Mouse (Mus musculus) embryonic facial prominence, embryonic 12.5 days (tissue): Measurements from ENCODE around the gene Rbm44. TPM values are rescaled to one million over a fixed set of nuclear protein-coding genes. Genes with fewer than 3 reads are reported as not detected.

Experiments
- ATAC-seq: fragments of 200-750 bp; cut with Nextera tagmentation; 2 replicates; pipeline ENCODE4 v1.8.0; 2017; ENCODE audit not compliant: insufficient number of reproducible peaks, insufficient read depth, low FRiP score, low TSS enrichment
- H3K27ac ChIP-seq: fragments of 300-500 bp; sonication (generic); 2 replicates; pipeline ENCODE4 v1.5.1; 2016; ENCODE audit warnings: mild to moderate bottlenecking
- H3K27me3 ChIP-seq: fragments of 300-500 bp; sonication (generic); 2 replicates; pipeline ENCODE4 v1.6.1; 2016; ENCODE audit warnings: mild to moderate bottlenecking, moderate library complexity
- H3K36me3 ChIP-seq: fragments of 300-500 bp; sonication (generic); 2 replicates; pipeline ENCODE4 v1.6.1; 2016; ENCODE audit warnings: mild to moderate bottlenecking
- H3K4me1 ChIP-seq: fragments of 300-500 bp; sonication (generic); 2 replicates; pipeline ENCODE4 v1.6.1; 2016
- H3K4me2 ChIP-seq: fragments of 300-500 bp; sonication (generic); replicated peaks from 2 replicates; pipeline ENCODE4 v1.6.1; 2016; ENCODE audit warnings: mild to moderate bottlenecking, moderate library complexity
- H3K4me3 ChIP-seq: fragments of 300-500 bp; sonication (generic); 2 replicates; pipeline ENCODE4 v1.5.1; 2016; ENCODE audit warnings: mild to moderate bottlenecking
- H3K9ac ChIP-seq: fragments of 300-500 bp; sonication (generic); 2 replicates; pipeline ENCODE4 v1.6.1; 2016; ENCODE audit warnings: mild to moderate bottlenecking, moderate library complexity
- H3K9me3 ChIP-seq: fragments of 300-500 bp; sonication (generic); 2 replicates; pipeline ENCODE4 v1.6.1; 2016; ENCODE audit warnings: mild to moderate bottlenecking, moderate library complexity
- WGBS: fragments of 180-500 bp; shearing (Covaris S2); methylation state at CpG from one replicate; pipeline ENCODE4 v1.1.7; 2016; 5-methylcytosine and 5-hydroxymethylcytosine counted together
- polyA plus RNA-seq: library from polyadenylated mRNA; unstranded; fragments of >200 nt; fragmentation: Nextera tagmentation; extraction: Ambion mirVana; gene quantifications from 2 replicates; pipeline ENCODE4 v1.2.1, GENCODE M21; 2016

The Rbm44 gene
- polyA plus RNA-seq, 1 experiment from 2014 or later = 1.4 TPM

DNA sequence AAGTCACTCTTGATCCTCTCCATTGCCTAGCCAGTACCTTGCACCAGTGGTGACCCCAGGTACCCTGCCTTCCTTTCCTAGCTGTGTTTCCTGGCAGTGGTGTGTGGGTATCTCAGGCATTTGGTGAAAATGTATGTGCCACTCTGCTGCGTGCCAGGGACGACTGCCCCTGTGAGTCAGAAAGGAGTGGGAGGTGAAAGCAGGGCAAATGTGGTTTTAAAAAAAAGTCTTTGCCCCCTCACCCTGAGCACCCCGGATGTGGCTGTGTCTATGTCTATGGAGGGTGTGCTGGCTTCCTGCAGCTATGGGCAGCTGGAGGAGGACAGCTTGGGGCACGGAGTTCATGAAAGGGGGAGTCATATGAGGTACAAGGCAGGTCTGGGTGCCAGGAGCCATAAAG is 48.4 kb downstream of the Rbm44 start:
- Histone ChIP-seq H3K4me1 (no peaks in the 10 kb centered on the region), H3K9me3 (no peaks in the 10 kb centered on the region), H3K36me3 (no peaks in the 10 kb centered on the region), H3K4me3 (no peak overlapping the region), H3K9ac (no peak overlapping the region), H3K27me3 (no peaks in the 10 kb centered on the region), H3K4me2 (no peak overlapping the region), H3K27ac (no peak overlapping the region)
- WGBS = 79% methylated on average over 4 of the region's 4 CpGs
- ATAC-seq = no peak

DNA sequence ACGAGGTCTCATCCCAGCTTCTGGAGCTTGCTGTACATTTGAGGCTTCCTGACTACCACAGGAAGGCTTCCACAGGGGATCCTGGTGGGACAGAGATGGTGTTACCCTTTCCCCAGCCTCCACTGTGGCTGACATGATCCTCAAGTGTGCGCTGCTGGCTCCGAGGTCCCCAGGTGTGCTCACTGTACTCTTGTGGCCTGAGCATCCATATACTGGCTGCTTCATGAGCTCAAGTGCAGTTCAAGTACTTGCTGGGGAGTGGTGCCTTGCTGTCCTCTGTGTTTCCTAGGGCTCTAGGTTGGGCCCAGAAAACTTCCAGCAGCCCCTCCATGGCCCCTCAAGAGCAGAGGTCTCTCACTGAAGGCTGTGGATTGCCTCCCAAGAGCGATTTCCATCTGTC is 48.8 kb downstream of the Rbm44 start:
- Histone ChIP-seq H3K4me1 (no peaks in the 10 kb centered on the region), H3K36me3 (no peaks in the 10 kb centered on the region), H3K4me3 (no peak overlapping the region), H3K27me3 (no peaks in the 10 kb centered on the region), H3K9ac (no peak overlapping the region), H3K9me3 (no peaks in the 10 kb centered on the region), H3K4me2 (no peak overlapping the region), H3K27ac (no peak overlapping the region)
- no peak for ATAC-seq
- WGBS = 85% methylated on average over 4 of the region's 4 CpGs

GRCm38 (mm10) chr1:91199793-91200192 is 54.9 kb downstream of the Rbm44 start:
- ATAC-seq = no peak

GRCm38 (mm10) chr1:91201122-91201521 is 56.2 kb downstream of the Rbm44 start:
- Histone ChIP-seq H3K4me3 (no peak overlapping the region), H3K4me2 (no peak overlapping the region), H3K4me1 (0 out of 2 replicates have a peak, but pooled peaks cover 4% of the 10 kb centered on the region), H3K27ac (no peak overlapping the region), H3K36me3 (no peaks in the 10 kb centered on the region), H3K9me3 (no peaks in the 10 kb centered on the region), H3K27me3 (no peaks in the 10 kb centered on the region), H3K9ac (no peak overlapping the region)
- WGBS = 32% methylated on average over 3 of the region's 3 CpGs
- no peak for ATAC-seq

More at GRCm38 (mm10) chr1:91199793-91200192, 54.9 kb downstream of the Rbm44 start:
- Histone ChIP-seq H3K9me3 (no peaks in the 10 kb centered on the region), H3K27ac (no peak overlapping the region), H3K36me3 (no peaks in the 10 kb centered on the region), H3K4me3 (no peak overlapping the region), H3K9ac (no peak overlapping the region), H3K27me3 (no peaks in the 10 kb centered on the region), H3K4me2 (no peak overlapping the region), H3K4me1 (0 out of 2 replicates have a peak, but pooled peaks cover 4% of the 10 kb centered on the region)
- WGBS = 87% methylated on average over 10 of the region's 10 CpGs

GRCm38 (mm10) chr1:91204221-91204765 is 59.4 kb downstream of the Rbm44 start:
- Histone ChIP-seq H3K27me3 (no peaks in the 10 kb centered on the region), H3K36me3 (no peaks in the 10 kb centered on the region), H3K27ac (no peak overlapping the region), H3K9me3 (no peaks in the 10 kb centered on the region), H3K4me1 (0 out of 2 replicates have a peak, but pooled peaks cover 4% of the 10 kb centered on the region), H3K9ac (no peak overlapping the region), H3K4me3 (no peak overlapping the region), H3K4me2 (no peak overlapping the region)
- whole genome bisulfite sequencing = 65% methylated on average over 5 of the region's 5 CpGs
- ATAC-seq = no peak

DNA sequence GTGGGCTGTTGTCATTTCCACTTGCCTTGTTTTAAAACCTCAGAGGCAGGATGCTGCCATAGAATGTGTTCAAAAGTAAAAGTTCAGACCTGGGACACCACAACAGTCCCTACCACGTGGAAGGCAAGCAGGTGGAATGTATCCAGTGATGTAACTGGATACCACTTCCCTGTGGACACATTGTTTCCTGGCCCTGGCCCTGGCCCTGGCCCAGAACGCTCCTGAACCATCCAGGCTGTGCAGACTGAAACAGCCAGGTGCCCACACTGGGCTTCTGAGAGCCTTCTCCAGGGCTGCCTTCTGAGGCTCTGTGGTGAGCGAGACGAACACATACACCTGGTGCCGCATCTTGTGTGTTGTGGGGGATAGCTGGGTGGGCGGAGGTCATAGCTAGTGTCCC is 60.8 kb downstream of the Rbm44 start:
- no peaks in the 10 kb centered on the region for H3K36me3 ChIP-seq
- H3K4me1 ChIP-seq = 0 out of 2 replicates have a peak, but pooled peaks cover 4% of the 10 kb centered on the region
- no peaks in the 10 kb centered on the region for H3K9me3 ChIP-seq
- H3K27me3 ChIP-seq = no peaks in the 10 kb centered on the region
- H3K9ac ChIP-seq = no peak overlapping the region
- H3K4me3 ChIP-seq = no peak overlapping the region
- 70% methylated on average over 6 of the region's 6 CpGs for whole genome bisulfite sequencing
- no peak for ATAC-seq
- H3K27ac ChIP-seq = no peak overlapping the region
- H3K4me2 ChIP-seq = no peak overlapping the region

- no peaks in the 10 kb centered on the region for H3K9me3 ChIP-seq
- H3K4me1 ChIP-seq = no peaks in the 10 kb centered on the region
- ATAC-seq = no peak
- H3K27me3 ChIP-seq = no peaks in the 10 kb centered on the region
- no peaks in the 10 kb centered on the region for H3K36me3 ChIP-seq
- WGBS = 81% methylated on average over 8 of the region's 8 CpGs
- no peak overlapping the region for H3K27ac ChIP-seq
- no peak overlapping the region for H3K4me3 ChIP-seq
- H3K4me2 ChIP-seq = no peak overlapping the region
- no peak overlapping the region for H3K9ac ChIP-seq
These were observed 61.4 kb downstream of the Rbm44 start for GRCm38 (mm10) chr1:91206336-91206735.

GRCm38 (mm10) chr1:91206873-91207272 is 62.0 kb downstream of the Rbm44 start:
- Histone ChIP-seq H3K36me3 (no peaks in the 10 kb centered on the region), H3K4me2 (no peak overlapping the region), H3K27ac (no peak overlapping the region), H3K9me3 (no peaks in the 10 kb centered on the region), H3K4me3 (no peak overlapping the region), H3K27me3 (no peaks in the 10 kb centered on the region), H3K4me1 (no peaks in the 10 kb centered on the region), H3K9ac (no peak overlapping the region)
- ATAC-seq = no peak
- WGBS = 80% methylated on average over 5 of the region's 5 CpGs

GRCm38 (mm10) chr1:91207334-91208074 is 62.6 kb downstream of the Rbm44 start:
- H3K36me3 ChIP-seq = no peaks in the 10 kb centered on the region
- no peak overlapping the region for H3K4me2 ChIP-seq
- H3K27ac ChIP-seq = no peak overlapping the region
- no peaks in the 10 kb centered on the region for H3K4me1 ChIP-seq
- no peaks in the 10 kb centered on the region for H3K27me3 ChIP-seq
- no peak for ATAC-seq
- H3K4me3 ChIP-seq = no peak overlapping the region
- WGBS = 74% methylated on average over 3 of the region's 3 CpGs
- H3K9ac ChIP-seq = no peak overlapping the region
- no peaks in the 10 kb centered on the region for H3K9me3 ChIP-seq

- Histone ChIP-seq H3K27ac (no peak overlapping the region), H3K36me3 (no peaks in the 10 kb centered on the region), H3K9me3 (no peaks in the 10 kb centered on the region), H3K9ac (no peak overlapping the region), H3K4me3 (no peak overlapping the region), H3K4me1 (no peaks in the 10 kb centered on the region), H3K27me3 (no peaks in the 10 kb centered on the region), H3K4me2 (no peak overlapping the region)
- ATAC-seq = 0 out of 2 replicates have a peak, but pooled peaks have one; percentile 32
- 87% methylated on average over 6 of the region's 6 CpGs for WGBS
These were observed 64.5 kb downstream of the Rbm44 start for GRCm38 (mm10) chr1:91209343-91209742.

- H3K9ac ChIP-seq = no peak overlapping the region
- H3K36me3 ChIP-seq = no peaks in the 10 kb centered on the region
- 81% methylated on average over 6 of the region's 6 CpGs for WGBS
- H3K27me3 ChIP-seq = no peaks in the 10 kb centered on the region
- no peak overlapping the region for H3K4me2 ChIP-seq
- H3K27ac ChIP-seq = no peak overlapping the region
- no peaks in the 10 kb centered on the region for H3K4me1 ChIP-seq
- ATAC-seq = no peak
- no peak overlapping the region for H3K4me3 ChIP-seq
- H3K9me3 ChIP-seq = no peaks in the 10 kb centered on the region
These were observed 64.9 kb downstream of the Rbm44 start for GRCm38 (mm10) chr1:91209785-91210184.

DNA sequence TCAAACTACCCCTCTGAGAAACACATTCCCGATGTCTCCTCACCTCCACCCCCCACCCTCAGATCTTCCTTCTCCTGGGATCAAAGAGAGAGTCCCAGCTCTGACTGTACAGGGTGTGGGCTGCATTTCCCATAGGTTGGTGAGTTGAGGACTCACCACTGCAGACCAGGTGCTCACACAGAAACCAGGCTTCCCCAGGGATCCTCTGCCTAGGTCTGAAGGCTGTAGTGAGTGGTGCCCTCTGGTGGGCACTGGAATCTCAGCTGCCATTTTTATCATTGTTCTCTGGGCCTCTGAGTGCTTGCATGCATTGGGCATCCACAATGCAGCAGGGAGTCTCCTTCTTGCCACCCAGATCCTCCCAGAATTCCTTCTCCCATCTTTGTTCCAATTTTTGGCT is 66.2 kb downstream of the Rbm44 start:
- WGBS = 54% methylated on average over 1 of the region's 1 CpGs
- Histone ChIP-seq H3K4me3 (no peak overlapping the region), H3K36me3 (no peaks in the 10 kb centered on the region), H3K4me1 (no peaks in the 10 kb centered on the region), H3K4me2 (no peak overlapping the region), H3K27ac (no peak overlapping the region), H3K9ac (no peak overlapping the region), H3K9me3 (no peaks in the 10 kb centered on the region), H3K27me3 (no peaks in the 10 kb centered on the region)
- 0 out of 2 replicates have a peak, but pooled peaks have one; percentile 19 for ATAC-seq
